Mouse (Mus musculus) liver, embryonic 13.5 days (tissue): ENCODE measurements around the gene Pmf1. TPM values are rescaled to one million over a fixed set of nuclear protein-coding genes. Genes with fewer than 3 reads are reported as not detected.
"Not testable (repeated sequence)": the region's sequence is repeated elsewhere in the genome, so short reads cannot be mapped to it uniquely, and the experiment has no call there.

Source experiments
- ATAC-seq: fragments of 200-750 bp; cut with Nextera tagmentation; 2 replicates; pipeline ENCODE4 v1.8.0; 2017; ENCODE audit warnings: low read depth, mild to moderate bottlenecking, moderate number of reproducible peaks, moderate library complexity
- DNase-seq: peaks from one replicate; pipeline ENCODE4 v3.0.0; 2022
- H3K27ac ChIP-seq: fragments of 300-500 bp; sonication (generic); 2 replicates; pipeline ENCODE4 v1.5.1; 2015; ENCODE audit warnings: moderate library complexity, mild to moderate bottlenecking, inconsistent platforms
- H3K27me3 ChIP-seq: fragments of 300-500 bp; sonication (generic); 2 replicates; pipeline ENCODE4 v1.6.1; 2015; ENCODE audit warnings: mild to moderate bottlenecking, inconsistent platforms
- H3K36me3 ChIP-seq: fragments of 300-500 bp; sonication (generic); 2 replicates; pipeline ENCODE4 v1.6.1; 2015; ENCODE audit warnings: mild to moderate bottlenecking, inconsistent platforms
- H3K4me1 ChIP-seq: fragments of 300-500 bp; sonication (generic); replicated peaks from 2 replicates; pipeline ENCODE4 v1.6.1; 2015; ENCODE audit warnings: inconsistent platforms
- H3K4me2 ChIP-seq: fragments of 300-500 bp; sonication (generic); 2 replicates; pipeline ENCODE4 v1.6.1; 2015; ENCODE audit warnings: inconsistent platforms, mild to moderate bottlenecking, moderate library complexity
- H3K4me3 ChIP-seq: fragments of 300-500 bp; sonication (generic); replicated peaks from 2 replicates; pipeline ENCODE4 v1.5.1; 2015; ENCODE audit warnings: mild to moderate bottlenecking, inconsistent platforms
- H3K9ac ChIP-seq: fragments of 300-500 bp; sonication (generic); 2 replicates; pipeline ENCODE4 v1.6.1; 2015; ENCODE audit warnings: mild to moderate bottlenecking, inconsistent platforms
- H3K9me3 ChIP-seq: fragments of 300-500 bp; sonication (generic); replicated peaks from 2 replicates; pipeline ENCODE4 v1.6.1; 2016; ENCODE audit warnings: inconsistent platforms
- WGBS: fragments of 180-500 bp; shearing (Covaris S2); methylation state at CpG from one replicate; pipeline ENCODE4 v1.1.7; 2015; ENCODE audit not compliant: insufficient replicate concordance; 5-methylcytosine and 5-hydroxymethylcytosine counted together
- polyA plus RNA-seq: library from polyadenylated mRNA; unstranded; fragments of >200 nt; fragmentation: Nextera tagmentation; extraction: Ambion mirVana; gene quantifications from 2 replicates; pipeline ENCODE4 v1.2.1, GENCODE M21; 2015

The Pmf1 gene
- polyA plus RNA-seq, 1 experiment from 2014 or later = 97.1 TPM

DNA sequence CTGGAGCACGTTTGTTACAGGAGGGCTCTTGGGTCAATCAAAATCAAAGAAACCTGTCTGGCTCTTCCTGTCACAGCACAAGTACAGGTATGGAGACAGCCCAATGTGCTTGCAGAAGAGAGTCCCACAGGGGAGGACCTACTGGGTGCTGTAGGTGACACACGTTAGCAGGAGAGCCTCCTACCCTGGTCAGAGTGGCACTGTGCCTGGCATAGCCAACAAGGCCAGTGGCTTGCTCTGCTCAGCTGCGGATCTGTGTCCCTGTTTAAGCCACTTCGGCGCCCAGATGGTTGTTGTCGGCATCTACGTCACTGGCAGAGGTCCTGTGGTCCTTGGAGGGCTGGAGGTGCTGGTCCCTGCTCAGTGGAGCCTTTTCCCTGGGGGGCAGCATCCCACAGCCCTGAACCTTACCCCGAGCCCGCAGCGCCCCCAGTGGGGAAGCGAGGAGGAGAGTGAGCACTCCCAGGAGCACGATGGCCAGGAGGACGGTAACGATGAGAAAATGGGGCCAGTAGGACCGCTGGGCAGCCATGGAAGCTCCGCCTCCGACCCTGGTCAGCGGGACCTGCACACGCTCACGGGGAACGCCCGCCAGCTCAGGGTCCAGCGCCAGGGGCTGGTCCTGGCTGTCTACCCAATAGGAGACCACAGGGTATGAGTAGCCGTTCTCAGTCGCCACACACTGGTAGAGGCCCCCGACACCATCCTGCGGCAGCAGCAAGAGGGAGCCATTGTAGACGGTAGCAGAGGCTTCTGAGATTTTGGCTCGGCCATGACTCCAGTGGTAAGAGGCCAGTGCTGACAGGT, 26.5 kb upstream of the Pmf1 start:
- Histone ChIP-seq H3K27ac (no peak overlapping the region; the same call in 1 of the 2 replicates), H3K36me3 (0 out of 2 replicates have a peak, but pooled peaks cover 6% of the 10 kb centered on the region), H3K27me3 (peaks cover 56% of the 10 kb centered on the region), H3K4me1 (peaks cover 37% of the 10 kb centered on the region), H3K9ac (no peak overlapping the region), H3K4me2 (peak overlapping the region; percentile 58), H3K9me3 (no peaks in the 10 kb centered on the region), H3K4me3 (peak overlapping the region; percentile 30)
- DNase-seq (peak; percentile 44), ATAC-seq (peak; percentile 68)
- 11% methylated on average over 29 of the region's 29 CpGs for WGBS

- Histone ChIP-seq H3K4me1 (peaks cover 30% of the 10 kb centered on the region), H3K27me3 (peaks cover 46% of the 10 kb centered on the region), H3K4me2 (no peak overlapping the region), H3K27ac (no peak overlapping the region), H3K9me3 (no peaks in the 10 kb centered on the region), H3K9ac (no peak overlapping the region), H3K36me3 (0 out of 2 replicates have a peak, but pooled peaks cover 6% of the 10 kb centered on the region), H3K4me3 (no peak overlapping the region)
- no peak for ATAC-seq
- WGBS = 53% methylated on average over 10 of the region's 10 CpGs
- DNase-seq = no peak
These were observed 25.4 kb upstream of the Pmf1 start for GRCm38 (mm10) chr3:88435515-88435914.

- not testable (repeated sequence) for H3K4me3 ChIP-seq, H3K36me3 ChIP-seq, H3K27me3 ChIP-seq, ATAC-seq, DNase-seq, H3K9ac ChIP-seq, H3K9me3 ChIP-seq, H3K27ac ChIP-seq, H3K4me2 ChIP-seq
- WGBS = 59% methylated on average over 8 of the region's 8 CpGs
- H3K4me1 ChIP-seq = peaks cover 27% of the 10 kb centered on the region
These were observed 18.5 kb upstream of the Pmf1 start for GRCm38 (mm10) chr3:88428639-88429038.

GRCm38 (mm10) chr3:88427342-88427905, 17.3 kb upstream of the Pmf1 start:
- no peak overlapping the region for H3K4me3 ChIP-seq
- H3K36me3 ChIP-seq = no peaks in the 10 kb centered on the region
- WGBS = 50% methylated on average over 4 of the region's 4 CpGs
- H3K4me2 ChIP-seq = no peak overlapping the region
- no peak overlapping the region; the same call in 1 of the 2 replicates for H3K27ac ChIP-seq
- no peak for ATAC-seq
- H3K27me3 ChIP-seq = no peaks in the 10 kb centered on the region; the same call in 1 of the 2 replicates
- no peaks in the 10 kb centered on the region for H3K9me3 ChIP-seq
- H3K4me1 ChIP-seq = peaks cover 39% of the 10 kb centered on the region
- no peak overlapping the region for H3K9ac ChIP-seq
- no peak for DNase-seq

DNA sequence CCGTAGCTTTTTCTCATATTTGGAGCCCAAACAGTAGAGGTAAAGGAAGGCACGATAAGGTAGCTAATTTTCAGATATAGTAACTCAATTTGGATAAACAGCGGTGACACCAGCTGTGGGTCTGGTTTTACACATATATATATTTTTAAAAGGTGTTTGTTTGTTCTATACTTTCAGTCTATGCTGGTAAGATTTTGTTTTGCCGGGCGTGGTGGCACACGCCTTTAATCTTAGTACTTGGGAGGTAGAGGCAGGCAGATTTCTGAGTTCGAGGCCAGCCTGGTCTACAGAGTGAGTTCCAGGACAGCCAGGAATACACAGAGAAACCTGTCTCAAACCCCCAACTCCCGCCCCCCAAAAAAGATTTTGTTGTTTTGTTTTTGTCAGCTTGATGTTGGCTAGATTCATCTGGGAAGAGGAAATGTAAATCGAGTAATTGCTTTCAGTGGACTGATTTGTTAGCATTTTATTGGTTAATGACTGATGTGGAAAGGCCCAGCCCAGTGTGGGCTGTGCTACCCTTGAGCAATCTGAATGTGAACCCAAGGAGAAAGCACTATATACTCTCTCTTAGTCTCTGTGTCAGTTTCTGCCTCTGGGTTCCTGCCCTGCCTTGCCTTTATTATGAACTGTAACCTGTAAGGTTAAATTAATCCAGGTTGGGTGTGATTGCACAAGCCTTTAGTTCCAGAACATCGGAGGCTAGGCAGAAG, 15.7 kb upstream of the Pmf1 start:
- peak overlapping the region; percentile 42; the same call in 1 of the 2 replicates for H3K4me3 ChIP-seq
- peak overlapping the region; percentile 47; the same call in 1 of the 2 replicates for H3K9ac ChIP-seq
- peaks cover 54% of the 10 kb centered on the region for H3K4me1 ChIP-seq
- ATAC-seq (no peak), DNase-seq (no peak)
- H3K27ac ChIP-seq = no peak overlapping the region
- 72% methylated on average over 10 of the region's 10 CpGs for WGBS
- H3K27me3 ChIP-seq = no peaks in the 10 kb centered on the region; the same call in 1 of the 2 replicates
- no peaks in the 10 kb centered on the region for H3K9me3 ChIP-seq
- H3K36me3 ChIP-seq = peaks cover 7% of the 10 kb centered on the region
- peak overlapping the region; percentile 56 for H3K4me2 ChIP-seq

- WGBS = 9% methylated on average over 2 of the region's 2 CpGs
- H3K9ac ChIP-seq = peak overlapping the region; percentile 47; the same call in 1 of the 2 replicates
- no peaks in the 10 kb centered on the region; the same call in 1 of the 2 replicates for H3K27me3 ChIP-seq
- no peak for DNase-seq
- H3K4me1 ChIP-seq = peaks cover 54% of the 10 kb centered on the region
- no peak overlapping the region; the same call in 1 of the 2 replicates for H3K27ac ChIP-seq
- no peak for ATAC-seq
- H3K36me3 ChIP-seq = peaks cover 12% of the 10 kb centered on the region
- peak overlapping the region; percentile 42 for H3K4me3 ChIP-seq
- no peaks in the 10 kb centered on the region for H3K9me3 ChIP-seq
- H3K4me2 ChIP-seq = peak overlapping the region; percentile 56
These were observed 15.2 kb upstream of the Pmf1 start for GRCm38 (mm10) chr3:88425330-88425689.

DNA sequence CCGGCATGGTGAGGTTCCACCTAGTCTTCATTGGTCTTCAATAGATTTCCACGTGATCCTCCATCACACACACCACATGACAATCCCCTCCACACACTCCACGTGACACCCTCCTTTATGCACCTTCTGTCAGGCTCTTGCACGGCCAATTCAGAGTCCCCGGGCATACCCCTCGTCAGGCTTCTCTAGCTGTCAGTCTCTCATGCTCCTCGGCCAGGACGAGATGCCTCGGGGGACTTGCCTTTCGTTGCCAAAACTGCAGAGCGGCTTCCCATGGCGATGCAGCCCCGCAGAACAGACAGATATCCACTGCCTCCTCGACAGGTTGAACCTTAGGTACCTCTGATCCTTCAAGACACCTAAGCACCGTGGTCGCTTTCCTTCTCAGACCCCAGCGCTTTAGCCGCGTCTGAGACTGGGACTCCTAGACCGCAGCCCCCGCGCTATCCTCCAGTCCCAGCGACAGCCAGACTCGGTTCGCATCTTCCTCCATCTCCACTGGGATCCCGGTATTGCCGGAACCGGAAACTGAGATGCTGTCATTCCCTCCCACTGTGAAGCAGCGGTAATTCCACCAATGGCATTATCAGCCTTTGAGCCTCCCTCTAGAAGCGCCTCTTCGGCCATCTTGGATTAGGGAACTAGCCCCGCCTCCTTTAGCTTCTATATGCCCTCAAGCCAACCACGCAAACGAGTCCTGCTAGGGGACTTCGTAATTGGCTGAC, 14.6 kb upstream of the Pmf1 start, which contains the start of gene Slc25a44:
Slc25a44 (minus strand) TSS at position 535 of the 725 bp plus-strand sequence.
- peaks cover 55% of the 10 kb centered on the region for H3K4me1 ChIP-seq

GRCm38 (mm10) chr3:88422020-88422720, 12.0 kb upstream of the Pmf1 start:
- H3K27ac ChIP-seq = peak overlapping the region; percentile 65
- peaks cover 72% of the 10 kb centered on the region for H3K4me1 ChIP-seq
- DNase-seq (no peak), ATAC-seq (no peak)
- no peaks in the 10 kb centered on the region for H3K27me3 ChIP-seq
- 34% methylated on average over 9 of the region's 9 CpGs for WGBS
- H3K9me3 ChIP-seq = no peaks in the 10 kb centered on the region
- H3K4me3 ChIP-seq = no peak overlapping the region; the same call in 1 of the 2 replicates
- H3K9ac ChIP-seq = peak overlapping the region; percentile 53; the same call in 1 of the 2 replicates
- H3K36me3 ChIP-seq = peaks cover 44% of the 10 kb centered on the region
- peak overlapping the region; percentile 88 for H3K4me2 ChIP-seq

More for the DNA sequence above, 14.6 kb upstream of the Pmf1 start, which contains the start of gene Slc25a44:
- H3K36me3 ChIP-seq = peaks cover 18% of the 10 kb centered on the region
- peak within 1 kb of the TSS; percentile 88 for H3K4me2 ChIP-seq
- H3K9ac ChIP-seq = peak within 1 kb of the TSS; percentile 79
- DNase-seq (peak; percentile 96), ATAC-seq (peak; percentile 96)
- under 1% methylated on average over 35 of the region's 35 CpGs for WGBS
- no peaks in the 10 kb centered on the region for H3K9me3 ChIP-seq
- H3K27ac ChIP-seq = peak within 1 kb of the TSS; percentile 77
- H3K4me3 ChIP-seq = peak within 1 kb of the TSS; percentile 81
- H3K27me3 ChIP-seq = no peaks in the 10 kb centered on the region

- 90% methylated on average over 19 of the region's 19 CpGs for WGBS
These were observed 10.6 kb upstream of the Pmf1 start for GRCm38 (mm10) chr3:88420771-88421170.

DNA sequence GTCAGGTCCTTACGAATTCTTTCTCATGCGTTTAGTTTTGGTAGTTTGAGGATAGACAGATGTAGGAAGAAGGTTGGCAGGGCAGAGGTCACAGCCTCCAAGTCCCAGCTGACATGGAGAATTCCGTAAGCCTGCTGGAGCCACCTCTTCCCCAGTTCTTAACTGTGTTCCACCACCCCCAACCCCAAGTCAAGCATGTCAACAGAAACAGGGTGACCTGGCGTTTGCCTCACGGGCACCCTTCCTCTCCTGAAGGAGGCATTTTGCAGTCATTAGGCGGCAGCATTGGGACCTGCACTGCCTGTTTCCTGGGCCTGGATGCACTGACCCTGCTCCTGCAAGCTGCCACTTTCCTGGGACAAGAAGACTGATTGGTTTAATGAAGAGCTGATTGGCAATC, 7.9 kb upstream of the Pmf1 start:
- ATAC-seq (no peak), DNase-seq (no peak)
- 76% methylated on average over 6 of the region's 6 CpGs for WGBS
- H3K9ac ChIP-seq = peak overlapping the region; percentile 18; the same call in 1 of the 2 replicates
- H3K36me3 ChIP-seq = peaks cover 84% of the 10 kb centered on the region
- H3K27me3 ChIP-seq = no peaks in the 10 kb centered on the region
- no peaks in the 10 kb centered on the region for H3K9me3 ChIP-seq
- no peak overlapping the region for H3K4me3 ChIP-seq
- 0 out of 2 replicates have a peak overlapping the region, but pooled peaks have one; percentile 40 for H3K27ac ChIP-seq
- H3K4me2 ChIP-seq = no peak overlapping the region
- peaks cover 78% of the 10 kb centered on the region for H3K4me1 ChIP-seq

More at GRCm38 (mm10) chr3:88420771-88421170, 10.6 kb upstream of the Pmf1 start:
- Histone ChIP-seq H3K27ac (no peak overlapping the region), H3K9ac (no peak overlapping the region), H3K9me3 (no peaks in the 10 kb centered on the region), H3K4me3 (no peak overlapping the region), H3K36me3 (peaks cover 58% of the 10 kb centered on the region), H3K4me2 (no peak overlapping the region), H3K27me3 (no peaks in the 10 kb centered on the region), H3K4me1 (peaks cover 79% of the 10 kb centered on the region)
- ATAC-seq (no peak), DNase-seq (no peak)
